Mouse (Mus musculus): ENCODE measurements around the gene Mroh2a. TPM values are rescaled to one million over a fixed set of nuclear protein-coding genes. Genes with fewer than 3 reads are reported as not detected.

Mroh2a gene
- total RNA-seq, 2 experiments from 2014 or later, result 0.52 TPM; not detected in 1

DNA sequence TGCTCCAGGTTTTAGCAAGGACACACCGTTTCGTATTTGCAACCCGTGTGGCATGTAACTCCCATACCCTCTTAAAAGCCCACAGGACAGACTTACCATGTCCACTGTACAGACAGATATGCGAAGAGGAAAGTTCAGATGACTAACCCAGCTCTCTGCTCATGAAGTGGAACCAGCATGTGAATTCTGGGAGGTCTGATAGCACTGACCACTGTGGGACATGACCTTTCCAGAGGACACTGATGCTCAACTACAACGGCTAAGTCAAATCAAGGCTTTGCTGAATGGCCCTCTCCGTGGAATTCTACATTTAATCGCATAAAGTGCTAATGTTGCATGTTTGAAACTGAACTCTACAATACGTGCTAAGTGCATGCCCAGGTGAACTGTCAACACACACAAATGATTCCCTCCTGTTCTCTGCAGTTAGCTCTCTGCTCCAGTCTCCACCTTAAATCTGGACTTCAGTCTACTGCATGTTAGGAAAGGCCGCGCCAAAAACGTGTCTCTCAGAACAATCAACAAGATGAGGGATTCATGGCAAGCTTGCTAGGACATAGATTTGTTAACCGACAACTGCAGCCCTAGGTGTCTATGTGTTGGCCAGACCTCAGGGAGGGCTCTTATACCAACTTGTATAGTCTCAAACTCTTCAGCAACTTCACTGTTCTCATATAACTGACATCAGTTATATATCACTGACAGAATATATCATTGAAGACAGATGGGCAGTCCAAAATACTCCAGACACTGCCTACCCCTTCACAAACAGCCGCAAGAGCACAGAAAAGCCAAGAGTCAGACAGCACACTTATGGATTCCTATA is 49.1 kb downstream of the Mroh2a start:
- DNase-seq (ENCODE audit: low spot score in 2 of 2), result no peak

DNA sequence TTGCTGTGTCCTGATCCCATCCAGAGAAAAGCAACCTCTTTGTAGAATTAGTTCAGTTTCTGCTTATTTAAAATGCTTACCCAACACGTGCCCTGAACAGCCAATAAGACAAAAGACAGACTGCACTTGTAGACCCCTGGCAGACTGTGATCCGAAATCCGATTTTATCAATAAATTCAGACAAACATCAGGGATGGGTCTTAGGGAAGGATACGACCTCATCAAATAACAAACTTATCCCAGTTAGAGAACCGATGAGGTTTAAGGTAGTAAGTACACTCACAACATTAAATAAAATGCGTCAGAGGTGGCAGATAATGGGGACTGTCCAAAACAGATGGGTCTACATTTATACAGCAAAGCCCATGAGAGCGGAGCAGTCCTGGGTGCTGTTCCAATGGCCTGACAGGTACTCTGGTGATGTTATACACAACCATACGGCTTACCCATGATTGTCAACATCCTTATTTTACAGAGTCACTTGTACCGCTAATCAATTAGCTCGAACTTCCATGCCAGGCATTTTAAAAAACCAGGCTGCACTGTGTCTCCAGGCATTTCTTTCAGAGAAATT is 49.8 kb downstream of the Mroh2a start:
- no peak for DNase-seq (ENCODE audit: low spot score in 2 of 2)

- DNase-seq (ENCODE audit: low spot score in 2 of 2), result peak; percentile 100
These were observed 50.5 kb downstream of the Mroh2a start, which contains the start of the genes Hjurp and Trpm8 for GRCm38 (mm10) chr1:88277098-88277817. TSS of gene Hjurp (minus strand) at chr1:88277633. TSS of gene Trpm8 (plus strand) at chr1:88277661.

DNA sequence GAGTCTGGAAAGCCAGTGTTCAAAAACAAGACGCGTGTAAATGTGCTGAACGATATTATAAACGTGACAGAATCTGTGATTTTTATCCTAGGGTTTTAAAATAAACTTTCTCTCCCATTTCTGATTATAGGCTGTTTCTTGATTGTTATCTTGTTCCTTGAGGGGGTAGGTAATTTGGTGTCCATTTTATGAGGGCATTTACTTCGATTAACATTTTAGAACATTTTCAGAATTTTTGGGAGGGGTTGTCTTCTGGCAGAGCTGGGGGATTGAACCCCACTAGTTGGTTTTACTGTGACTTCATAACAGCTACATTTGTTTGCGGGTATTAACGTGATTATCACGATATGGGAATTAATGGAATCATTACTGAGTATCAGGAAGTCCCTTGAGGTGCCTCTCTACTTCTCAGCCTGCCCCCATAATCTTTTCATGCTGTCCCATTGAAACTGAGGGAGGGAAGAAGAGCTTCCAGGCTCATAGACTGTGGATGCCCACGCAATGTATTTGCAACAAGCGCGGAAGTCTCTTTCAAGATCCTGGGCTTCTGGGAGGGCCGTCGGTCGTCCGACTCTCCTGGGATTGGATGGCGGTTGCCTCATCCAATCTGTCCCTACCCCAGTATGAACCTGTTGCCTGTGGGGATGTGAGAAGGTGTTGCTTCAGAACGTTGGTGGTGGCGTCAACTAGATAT is 51.2 kb downstream of the Mroh2a start:
- DNase-seq (ENCODE audit: low spot score in 2 of 2), result no peak

DNA sequence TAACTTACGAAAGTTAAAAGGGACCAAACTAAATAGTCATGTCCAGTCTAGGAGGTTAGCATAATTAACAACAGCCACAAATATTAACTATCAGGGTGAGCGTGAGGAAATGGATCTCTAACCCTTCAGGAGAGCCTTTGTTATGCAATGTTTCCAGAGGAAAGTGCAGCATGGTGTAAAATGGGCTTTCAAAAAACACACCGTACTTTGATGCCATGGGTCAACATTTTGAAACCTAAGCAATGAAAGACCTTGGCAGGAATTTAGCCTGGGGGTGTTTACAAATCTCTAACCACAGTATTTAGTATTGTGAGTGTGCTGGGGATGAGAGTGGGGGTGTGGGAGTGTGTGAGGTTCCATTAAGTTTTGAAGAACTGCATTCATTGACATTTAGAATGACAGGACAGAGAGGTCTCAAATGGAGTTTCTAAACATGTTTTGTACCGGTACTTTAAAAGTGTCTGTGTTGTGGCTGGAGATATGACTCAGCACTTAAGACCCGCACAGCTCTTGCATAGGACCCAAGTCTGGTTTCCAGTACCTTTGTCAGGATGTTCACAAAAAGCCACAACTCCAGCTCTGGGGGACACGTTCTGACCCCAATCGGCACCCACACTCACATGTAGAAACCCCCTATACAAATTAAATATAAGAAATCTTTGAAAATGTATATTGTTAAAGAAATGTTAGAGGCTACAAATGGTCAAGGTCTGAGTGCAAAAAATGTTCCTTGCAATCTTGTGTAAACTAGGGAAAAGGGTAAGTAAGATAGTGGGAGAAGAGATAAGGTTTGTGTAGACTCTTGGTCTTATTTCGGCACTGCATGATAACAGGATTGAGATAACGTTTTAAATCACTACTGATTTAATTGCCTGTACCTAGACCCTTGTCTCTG is 52.6 kb downstream of the Mroh2a start:
- no peak for DNase-seq (ENCODE audit: low spot score in 2 of 2)

- DNase-seq (ENCODE audit: low spot score in 2 of 2), result no peak
These were observed 53.4 kb downstream of the Mroh2a start for GRCm38 (mm10) chr1:88280006-88280690.

GRCm38 (mm10) chr1:88282301-88282700 is 55.5 kb downstream of the Mroh2a start:
- DNase-seq (ENCODE audit: low spot score in 2 of 2), result no peak

- DNase-seq (ENCODE audit: low spot score in 2 of 2), result no peak
These were observed 56.8 kb downstream of the Mroh2a start for GRCm38 (mm10) chr1:88283376-88284227.

- DNase-seq (ENCODE audit: low spot score in 2 of 2), result no peak
These were observed 57.6 kb downstream of the Mroh2a start for GRCm38 (mm10) chr1:88284228-88284945.

DNA sequence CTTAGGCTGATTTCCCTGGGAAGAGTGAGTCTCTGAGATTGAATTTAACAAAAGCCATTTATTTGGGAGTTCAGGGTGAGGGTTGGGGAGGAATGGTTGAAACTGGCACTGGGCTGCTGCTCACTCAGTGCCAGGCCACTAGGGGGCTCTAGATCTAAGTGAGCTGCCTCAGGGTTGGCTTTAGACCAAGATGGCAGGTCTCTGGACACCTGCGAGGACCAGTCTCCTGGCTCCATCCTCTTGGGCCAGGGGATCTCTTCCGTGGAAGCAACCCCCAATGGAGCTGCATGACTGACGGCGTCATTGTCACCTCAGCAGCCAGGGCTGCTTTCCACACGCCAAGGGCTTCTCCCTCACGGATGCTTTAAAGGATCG is 58.1 kb downstream of the Mroh2a start:
- no peak for DNase-seq (ENCODE audit: low spot score in 2 of 2)

GRCm38 (mm10) chr1:88285652-88286051 is 58.9 kb downstream of the Mroh2a start:
- DNase-seq (ENCODE audit: low spot score in 2 of 2), result no peak

DNA sequence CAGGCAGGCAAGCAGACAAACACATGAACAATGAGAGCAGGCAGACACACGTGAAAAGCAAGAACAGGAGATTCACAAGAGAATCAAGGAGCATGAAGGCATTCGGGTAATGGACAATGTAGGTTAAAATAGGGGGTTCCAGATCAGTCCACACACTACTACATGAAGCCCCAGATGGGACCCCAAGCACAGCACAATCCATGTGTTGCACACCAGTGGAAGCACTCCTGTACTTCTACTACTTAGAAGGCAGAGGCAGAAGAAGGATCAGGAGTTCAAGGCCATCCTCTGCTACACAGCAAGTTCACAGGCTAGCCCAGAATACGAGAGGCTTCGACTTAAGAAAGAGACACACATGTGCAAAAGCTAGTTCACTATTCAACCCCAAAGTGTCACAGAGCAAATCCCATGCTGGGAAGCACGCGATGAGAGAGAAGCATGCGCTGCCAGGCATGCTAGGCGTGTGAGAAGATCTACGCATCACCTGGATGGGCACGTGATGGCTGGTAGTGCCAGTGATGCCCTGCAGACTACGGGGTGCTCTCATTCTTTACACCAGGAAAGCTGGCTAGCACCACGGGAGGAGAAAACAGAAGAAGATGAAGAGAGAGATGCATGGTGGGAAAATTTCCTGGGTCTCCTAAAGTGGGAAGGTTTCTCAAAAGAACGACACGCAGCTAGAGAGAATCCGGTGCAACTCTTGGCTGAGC is 59.5 kb downstream of the Mroh2a start:
- no peak for DNase-seq (ENCODE audit: low spot score in 2 of 2)

DNA sequence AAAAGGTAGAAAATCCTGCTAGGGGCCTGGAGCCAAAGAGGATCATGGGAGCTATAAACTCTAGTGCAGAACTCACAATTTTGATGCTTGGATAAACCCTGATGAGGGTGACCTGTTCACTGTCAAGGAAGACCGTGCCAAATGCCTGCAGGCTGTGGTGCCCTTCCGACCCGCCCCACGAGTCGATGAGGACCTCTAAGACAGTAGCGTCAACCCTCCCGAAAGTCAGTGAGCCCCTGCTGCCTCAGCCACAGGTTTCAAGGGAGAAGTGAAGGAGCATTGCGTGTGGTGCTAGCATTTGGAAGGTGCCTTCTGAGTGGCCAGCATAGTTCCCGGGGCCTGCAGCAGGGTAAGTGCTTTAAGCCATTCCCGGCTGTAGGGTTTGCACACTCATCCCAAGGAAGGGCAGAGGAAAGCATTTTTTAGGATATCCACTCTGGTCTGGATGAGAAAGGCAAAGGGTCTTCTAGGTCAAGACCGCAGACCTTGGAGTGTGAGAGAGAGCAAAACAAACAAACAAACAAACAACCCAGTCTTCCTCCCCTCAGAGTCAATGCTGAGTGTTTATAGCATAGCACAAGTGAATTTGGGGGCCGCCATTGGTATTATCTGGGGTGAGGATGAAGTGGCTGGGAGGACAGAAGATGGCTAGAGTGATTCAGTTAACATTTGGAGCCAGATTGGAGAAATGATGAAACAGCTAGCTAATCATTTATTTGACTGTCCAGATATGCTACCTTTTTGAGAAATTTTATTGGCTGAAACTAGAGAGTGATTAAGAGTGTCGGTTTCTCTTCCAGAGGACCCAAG is 60.3 kb downstream of the Mroh2a start:
- no peak for DNase-seq (ENCODE audit: low spot score in 2 of 2)

- DNase-seq (ENCODE audit: low spot score in 2 of 2), result peak in 1 of 2 experiments; percentile 76
These were observed 60.9 kb downstream of the Mroh2a start for GRCm38 (mm10) chr1:88287697-88287980.

DNA sequence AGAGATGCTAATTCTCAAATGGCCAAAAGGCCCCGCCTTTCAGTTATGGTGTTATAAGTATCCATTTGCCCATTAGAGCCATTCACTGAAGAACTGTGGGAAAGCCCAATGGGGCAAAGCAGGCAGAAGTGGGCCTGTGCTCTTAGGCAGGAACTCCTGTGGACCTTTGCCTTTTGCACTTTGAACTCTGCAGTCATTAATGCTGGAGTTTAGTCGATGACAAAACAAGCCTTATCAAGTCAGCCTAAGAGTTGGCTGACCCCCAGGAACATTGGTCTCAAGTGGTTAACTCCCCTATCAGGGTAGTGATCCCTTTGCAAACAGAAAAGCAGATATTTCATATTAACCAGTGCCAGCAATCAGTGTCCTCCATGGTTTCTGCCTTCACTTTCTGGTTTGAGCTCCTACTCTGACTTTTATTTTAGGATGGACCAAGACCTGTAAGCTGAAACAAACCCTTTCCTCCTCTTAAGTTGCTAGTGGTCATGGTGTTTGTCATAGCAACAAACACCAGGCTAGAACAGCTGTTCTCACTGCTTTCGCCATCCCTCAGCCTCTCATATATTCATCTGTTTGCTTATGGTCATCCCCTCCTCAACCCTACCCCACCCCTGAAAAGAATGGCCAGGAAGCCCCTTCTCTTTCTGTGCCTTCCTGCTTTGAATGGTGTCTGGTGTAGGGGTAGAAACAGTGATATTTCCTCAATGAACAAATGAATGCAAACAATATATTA is 61.4 kb downstream of the Mroh2a start:
- DNase-seq (ENCODE audit: low spot score in 2 of 2), result no peak

DNA sequence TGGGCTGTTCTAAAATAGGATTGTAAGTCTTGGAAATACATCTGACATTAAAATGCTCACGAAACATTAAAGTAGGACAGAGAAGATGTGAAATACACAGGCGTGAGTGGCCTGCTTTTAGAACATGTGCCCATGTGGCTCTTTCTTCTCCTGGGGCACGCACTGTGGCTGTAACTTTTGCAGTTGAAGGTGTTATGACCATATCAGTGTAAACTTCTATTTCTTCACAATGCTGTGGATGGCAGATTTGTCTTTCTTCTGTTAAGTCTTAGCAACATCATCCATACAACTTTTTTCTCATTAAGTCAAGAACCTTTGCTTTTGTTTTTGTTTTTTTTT is 62.0 kb downstream of the Mroh2a start:
- no peak for DNase-seq (ENCODE audit: low spot score in 2 of 2)
